Mouse (Mus musculus): ENCODE results near the gene Naip5. TPM values are rescaled to one million over a fixed set of nuclear protein-coding genes. Genes with fewer than 3 reads are reported as not detected.

Naip5 gene
- polyA plus RNA-seq, 1 experiment from 2014 or later: 0.27 TPM

Other genes with a start within 250 kb of the Naip5 start
- gene Mccc2, start 230.7 kb downstream of the Naip5 start, polyA plus RNA-seq (2014; fragmentation: Nextera tagmentation; extraction: Ambion mirVana): 35.5 and 39.9 TPM in 2 replicates
- gene Bdp1, start 142.3 kb downstream of the Naip5 start, polyA plus RNA-seq (2014; fragmentation: Nextera tagmentation; extraction: Ambion mirVana): 20.5 and 23.7 TPM in 2 replicates
- gene Serf1, start 138.3 kb downstream of the Naip5 start, polyA plus RNA-seq (2014; fragmentation: Nextera tagmentation; extraction: Ambion mirVana): 239 and 276 TPM in 2 replicates
- gene Smn1, start 121.5 kb downstream of the Naip5 start, polyA plus RNA-seq (2014; fragmentation: Nextera tagmentation; extraction: Ambion mirVana): 84.4 and 86.8 TPM in 2 replicates
- gene Naip2, start 44.2 kb downstream of the Naip5 start, polyA plus RNA-seq (2014; fragmentation: Nextera tagmentation; extraction: Ambion mirVana): 0.22 and 0.34 TPM in 2 replicates
- gene Naip6, start 71.4 kb upstream of the Naip5 start, polyA plus RNA-seq (2014; fragmentation: Nextera tagmentation; extraction: Ambion mirVana): 0.07 and 0.08 TPM in 2 replicates
- not detected in 2 replicates for gene Naip1, start 206.5 kb upstream of the Naip5 start, polyA plus RNA-seq (2014; fragmentation: Nextera tagmentation; extraction: Ambion mirVana)
- 85.4 and 86.2 TPM in 2 replicates for gene Gtf2h2, start 246.3 kb upstream of the Naip5 start, polyA plus RNA-seq (2014; fragmentation: Nextera tagmentation; extraction: Ambion mirVana)